Mouse (Mus musculus) kidney, adult 2 months (tissue): ENCODE data around the gene Agl.

Experiments used
- CTCF ChIP-seq: fragments of 200-500 bp; conservative IDR thresholded peaks from 2 replicates; pipeline ENCODE4 v1.5.1; 2011; ENCODE audit warnings: low read depth, mild to moderate bottlenecking, control low read depth, low read length, moderate library complexity, mixed read lengths; ENCODE audit not compliant: insufficient read depth, insufficient read length
- POLR2A ChIP-seq: fragments of 200-500 bp; IDR thresholded peaks from one replicate; pipeline ENCODE4 v1.6.1; 2011; ENCODE audit warnings: low read depth, low read length, control low read depth

DNA sequence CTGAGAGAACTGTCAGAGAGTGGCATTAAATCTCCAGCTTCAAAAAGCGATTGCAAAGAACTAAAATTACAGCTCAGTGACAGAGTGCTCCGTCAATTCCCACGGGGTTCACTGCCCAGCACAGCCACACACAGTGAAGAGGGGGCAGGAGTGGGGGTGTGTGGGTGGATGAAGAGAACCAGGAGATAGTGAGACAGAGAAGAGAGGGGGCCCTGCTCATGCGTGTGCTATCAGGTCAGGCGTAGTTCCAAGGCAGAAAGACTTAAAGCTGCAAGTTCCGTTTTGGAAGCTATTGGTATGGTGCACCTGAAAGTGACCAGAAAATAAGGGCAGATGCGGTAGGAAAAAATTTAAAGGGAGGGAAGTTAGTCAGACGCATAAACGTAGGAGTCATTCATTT, 97.0 kb downstream of the Agl start:
- no peak for TF ChIP-seq CTCF
- no peak for TF ChIP-seq POLR2A
